8 mouse cellular contexts compared by ENCODE assay signal in the genomic region with DNA sequence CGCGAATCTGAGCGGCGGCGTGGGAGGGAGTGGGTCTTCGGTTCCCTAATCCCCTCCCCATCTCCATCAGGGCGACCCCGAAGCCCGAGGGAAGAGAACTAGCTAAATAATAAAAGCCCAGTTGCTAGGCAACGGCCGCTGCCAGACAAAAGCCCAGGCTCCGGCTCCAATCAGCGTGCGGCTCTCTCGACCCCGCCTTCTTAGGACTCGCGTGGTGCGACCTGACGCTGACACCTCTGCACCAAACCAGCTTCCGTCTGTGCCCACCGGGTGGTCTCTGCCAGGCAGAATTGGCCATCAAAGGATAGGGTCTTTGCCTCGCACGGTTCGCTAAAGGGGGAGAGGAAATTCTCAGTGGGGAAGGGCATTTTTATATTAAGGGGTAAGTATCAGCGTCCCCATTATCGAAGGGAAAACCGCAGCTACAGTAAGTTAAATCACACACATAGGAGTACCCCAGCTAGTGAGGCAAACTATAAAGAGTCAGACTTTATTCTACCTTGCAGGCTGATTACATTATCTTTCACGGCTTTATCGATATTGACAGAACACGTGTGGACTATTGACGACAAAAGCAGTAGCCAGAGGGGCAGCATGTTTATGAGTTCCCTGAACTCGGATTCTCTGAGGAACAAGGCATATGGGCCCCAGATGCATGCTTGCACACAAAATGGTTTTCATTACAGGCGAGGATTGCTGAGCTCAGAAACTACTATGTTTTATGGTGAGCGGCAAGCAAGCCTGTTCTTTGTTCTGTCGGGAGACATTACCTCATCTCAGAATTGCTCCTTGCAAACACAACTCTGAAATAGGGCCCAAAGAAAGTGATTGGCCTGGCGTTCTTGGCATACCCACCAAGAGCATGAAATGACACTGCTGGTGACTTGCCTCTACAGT. TPM values are rescaled to one million over a fixed set of nuclear protein-coding genes. Genes with fewer than 3 reads are reported as not detected.
A peak's percentile ranks its signal among the peaks of the same experiment; 100 is the strongest.
DNase-seq lines count a peak whose midpoint lies in the region; ATAC-seq and TF ChIP-seq lines count a peak whose summit lies in the region.

Gene Bcar3, plus strand, starts transcription at position 183 of the 897 bp plus-strand sequence.

- no peak for TF ChIP-seq EP300 in lung, postnatal 0 days (IDR thresholded peaks at IDR 0.05)

- peak within 1 kb of the TSS; percentile 100 for H3K27ac ChIP-seq in hindbrain, embryonic 12.5 days
- H3K27ac ChIP-seq in lung, postnatal 0 days (ENCODE audit: low read length) = peak within 1 kb of the TSS; percentile 97

- peak within 1 kb of the TSS; percentile 89 for H3K9ac ChIP-seq in hindbrain, embryonic 12.5 days
- peak within 1 kb of the TSS; percentile 83 for H3K9ac ChIP-seq in lung, postnatal 0 days (replicated peaks; ENCODE audit: low read depth)

- DNase-seq in NIH3T3 (ENCODE audit: low read depth) = peak; percentile 96
- peak; percentile 95 for DNase-seq in cerebellum, adult 9-10 months
- DNase-seq in frontal cortex, postnatal 14 days (ENCODE audit: low spot score in 2 of 2) = peak; percentile 90 to 92
- DNase-seq in layer of hippocampus, postnatal 10 days (ENCODE audit: low spot score in 2 of 2) = peak; percentile 92 to 94
- peak; percentile 95 for DNase-seq in lung, postnatal 0 days (ENCODE audit: low spot score)
- peak; percentile 84 for DNase-seq in ovary, postnatal 14 days (ENCODE audit: low spot score)
- peak; percentile 80 to 84 for DNase-seq in thymus, postnatal 10 days (ENCODE audit: low spot score in 2 of 2)

- H3K4me2 ChIP-seq in hindbrain, embryonic 12.5 days (replicated peaks) = peak within 1 kb of the TSS; percentile 61
- H3K4me2 ChIP-seq in lung, postnatal 0 days (replicated peaks; ENCODE audit: low read depth, low read length) = peak within 1 kb of the TSS; percentile 83

- peak within 1 kb of the TSS; percentile 84 for H3K4me3 ChIP-seq in hindbrain, embryonic 12.5 days
- peak within 1 kb of the TSS; percentile 87 for H3K4me3 ChIP-seq in lung, postnatal 0 days (ENCODE audit: low read depth, low read length)

- H3K4me1 ChIP-seq in hindbrain, embryonic 12.5 days = peaks cover 39% of the 10 kb centered on the region
- H3K4me1 ChIP-seq in lung, postnatal 0 days (ENCODE audit: insufficient read depth, low read depth, low read length) = peaks cover 9% of the 10 kb centered on the region; the same call in 1 of the 2 replicates

- no peaks in the 10 kb centered on the region for H3K27me3 ChIP-seq in hindbrain, embryonic 12.5 days
- no peaks in the 10 kb centered on the region for H3K27me3 ChIP-seq in lung, postnatal 0 days (replicated peaks; ENCODE audit: insufficient read depth, low read length)

- H3K9me3 ChIP-seq in hindbrain, embryonic 12.5 days (replicated peaks) = no peaks in the 10 kb centered on the region
- no peaks in the 10 kb centered on the region for H3K9me3 ChIP-seq in lung, postnatal 0 days (ENCODE audit: low read length)

- no peaks in the 10 kb centered on the region for H3K36me3 ChIP-seq in hindbrain, embryonic 12.5 days
- H3K36me3 ChIP-seq in lung, postnatal 0 days (ENCODE audit: insufficient read depth, low read length) = no peaks in the 10 kb centered on the region

- ATAC-seq in hindbrain, embryonic 12.5 days (ENCODE audit: low FRiP score) = peak; percentile 89
- peak; percentile 64 for ATAC-seq in lung, postnatal 0 days

- no peak for TF ChIP-seq CTCF in lung, postnatal 0 days (IDR thresholded peaks at IDR 0.05)

- 4% methylated on average over 37 of the region's 37 CpGs for WGBS in hindbrain, embryonic 12.5 days
- 7% methylated on average over 32 of the region's 37 CpGs for WGBS in lung, postnatal 0 days

RNA-seq across cellular contexts. Expression of gene Bcar3, which starts in this region (rescaled TPM):
- 8.1 and 8.8 TPM in 2 replicates for polyA plus RNA-seq in hindbrain, embryonic 12.5 days (2016; fragmentation: Nextera tagmentation; extraction: Ambion mirVana)
- total RNA-seq in layer of hippocampus, postnatal 10 days (2021) = 1 to 10 TPM; 6.1 to 7.0 TPM
- 27.6 and 38.3 TPM in 2 replicates for polyA plus RNA-seq in lung, postnatal 0 days (2015; fragmentation: Nextera tagmentation; extraction: Ambion mirVana)

Comparison
In these comparisons a context has a peak if more than half of its experiments do, and no peak if none do; other contexts are left out.
1. Peak in every context shown above with its lines: DNase-seq, ATAC-seq, H3K4me3 ChIP-seq and H3K27ac ChIP-seq.